Mouse (Mus musculus) stomach, postnatal 0 days (tissue): ENCODE data around the gene AC129217.1. TPM values are rescaled to one million over a fixed set of nuclear protein-coding genes. Genes with fewer than 3 reads are reported as not detected.

Experiments used
- ATAC-seq: fragments of 200-750 bp; cut with Nextera tagmentation; 2 replicates; pipeline ENCODE4 v1.8.0; 2017; ENCODE audit not compliant: low FRiP score, low TSS enrichment
- DNase-seq: peaks from one replicate; pipeline ENCODE4 v3.0.0-alpha.2; 2016; ENCODE audit warnings: low spot score
- H3K27ac ChIP-seq: fragments of 300-500 bp; sonication (generic); replicated peaks from 2 replicates; pipeline ENCODE4 v1.5.1; 2014; ENCODE audit warnings: mild to moderate bottlenecking, control low read depth
- H3K27me3 ChIP-seq: fragments of 300-500 bp; sonication (generic); 2 replicates; pipeline ENCODE4 v1.6.1; 2014; ENCODE audit warnings: low read length; ENCODE audit not compliant: control insufficient read depth, insufficient read depth
- H3K36me3 ChIP-seq: fragments of 300-500 bp; sonication (generic); 2 replicates; pipeline ENCODE4 v1.6.1; 2014; ENCODE audit warnings: low read length, mixed read lengths; ENCODE audit not compliant: control insufficient read depth, insufficient read depth
- H3K4me1 ChIP-seq: fragments of 300-500 bp; sonication (generic); replicated peaks from 2 replicates; pipeline ENCODE4 v1.6.1; 2014; ENCODE audit warnings: antibody characterized with exemption; ENCODE audit not compliant: control insufficient read depth, insufficient read depth
- H3K4me2 ChIP-seq: fragments of 300-500 bp; sonication (generic); replicated peaks from 2 replicates; pipeline ENCODE4 v1.6.1; 2014; ENCODE audit warnings: low read depth, mild to moderate bottlenecking, control low read depth, moderate library complexity
- H3K4me3 ChIP-seq: fragments of 300-500 bp; sonication (generic); 2 replicates; pipeline ENCODE4 v1.5.1; 2014; ENCODE audit warnings: low read depth, low read length, control low read depth
- H3K9ac ChIP-seq: fragments of 300-500 bp; sonication (generic); 2 replicates; pipeline ENCODE4 v1.6.1; 2014; ENCODE audit warnings: mild to moderate bottlenecking, low read length, control low read depth, mixed read lengths
- H3K9me3 ChIP-seq: fragments of 300-500 bp; sonication (generic); 2 replicates; pipeline ENCODE4 v1.6.1; 2016; ENCODE audit warnings: low read length; ENCODE audit not compliant: control insufficient read depth
- CTCF ChIP-seq: IDR thresholded peaks from 2 replicates; pipeline ENCODE4 v1.5.1; 2016; ENCODE audit warnings: antibody characterized with exemption, low read depth, mild to moderate bottlenecking, moderate library complexity
- EP300 ChIP-seq: optimal IDR thresholded peaks from 2 replicates; pipeline ENCODE3; 2016; ENCODE audit warnings: antibody characterized with exemption
- WGBS: fragments of 180-500 bp; shearing (Covaris S2); extraction: QIAGEN DNeasy Blood & Tissue Kit; methylation state at CpG from one replicate; pipeline ENCODE4 v1.1.7; 2014; 5-methylcytosine and 5-hydroxymethylcytosine counted together
- polyA plus RNA-seq: library from polyadenylated mRNA; unstranded; fragments of >200 nt; fragmentation: Nextera tagmentation; extraction: Ambion mirVana; gene quantifications from 2 replicates; pipeline ENCODE4 v1.2.1, GENCODE M21; 2015

Gene AC129217.1
- polyA plus RNA-seq, 1 experiment from 2014 or later = not detected

- ATAC-seq = peak; percentile 88
Measured at GRCm38 (mm10) chr19:8850402-8850901, 20.9 kb downstream of the AC129217.1 start, which contains the start of gene Lrrn4cl. TSS of gene Lrrn4cl (plus strand) at chr19:8850768.

GRCm38 (mm10) chr19:8851639-8852038, 22.1 kb downstream of the AC129217.1 start:
- peak; percentile 52 for DNase-seq
- no peak overlapping the region for H3K4me2 ChIP-seq

More at GRCm38 (mm10) chr19:8850402-8850901, 20.9 kb downstream of the AC129217.1 start, which contains the start of gene Lrrn4cl:
- peak within 1 kb of the TSS; percentile 35; the same call in 1 of the 2 replicates for H3K9ac ChIP-seq
- peak within 1 kb of the TSS; percentile 14; the same call in 1 of the 2 replicates for H3K4me2 ChIP-seq
- no peaks in the 10 kb centered on the region for H3K27me3 ChIP-seq
- no peak within 1 kb of the TSS for H3K4me3 ChIP-seq
- H3K4me1 ChIP-seq = no peaks in the 10 kb centered on the region; the same call in 1 of the 2 replicates
- 16% methylated on average over 7 of the region's 7 CpGs for WGBS
- peaks cover 13% of the 10 kb centered on the region for H3K36me3 ChIP-seq
- peak; percentile 46 for DNase-seq
- TF ChIP-seq CTCF = peak; percentile 27
- TF ChIP-seq EP300 = no peak
- H3K9me3 ChIP-seq = no peaks in the 10 kb centered on the region
- H3K27ac ChIP-seq = peak within 1 kb of the TSS; percentile 61

GRCm38 (mm10) chr19:8852236-8852928, 22.8 kb downstream of the AC129217.1 start:
- DNase-seq = no peak
- WGBS = 47% methylated on average over 10 of the region's 10 CpGs
- Histone ChIP-seq H3K27me3 (no peaks in the 10 kb centered on the region), H3K36me3 (peaks cover 2% of the 10 kb centered on the region), H3K27ac (no peak overlapping the region), H3K9me3 (no peaks in the 10 kb centered on the region), H3K4me1 (no peaks in the 10 kb centered on the region; the same call in 1 of the 2 replicates), H3K4me3 (no peak overlapping the region), H3K4me2 (no peak overlapping the region), H3K9ac (no peak overlapping the region)
- ATAC-seq = no peak; the same call in 1 of the 2 replicates
- no peak for TF ChIP-seq EP300
- no peak for TF ChIP-seq CTCF

More at GRCm38 (mm10) chr19:8851639-8852038, 22.1 kb downstream of the AC129217.1 start:
- no peak overlapping the region for H3K4me3 ChIP-seq
- peaks cover 7% of the 10 kb centered on the region for H3K36me3 ChIP-seq
- H3K27ac ChIP-seq = no peak overlapping the region
- H3K9me3 ChIP-seq = no peaks in the 10 kb centered on the region
- 44% methylated on average over 7 of the region's 7 CpGs for WGBS
- no peaks in the 10 kb centered on the region; the same call in 1 of the 2 replicates for H3K4me1 ChIP-seq
- no peak overlapping the region for H3K9ac ChIP-seq
- H3K27me3 ChIP-seq = no peaks in the 10 kb centered on the region
- TF ChIP-seq EP300 (no peak), CTCF (peak; percentile 34; the same call in 1 of the 2 replicates)
- ATAC-seq = peak; percentile 34; the same call in 1 of the 2 replicates

- Histone ChIP-seq H3K4me1 (no peaks in the 10 kb centered on the region; the same call in 1 of the 2 replicates), H3K4me3 (no peak overlapping the region), H3K9ac (no peak overlapping the region), H3K27me3 (no peaks in the 10 kb centered on the region), H3K4me2 (no peak overlapping the region), H3K9me3 (no peaks in the 10 kb centered on the region), H3K36me3 (no peaks in the 10 kb centered on the region), H3K27ac (no peak overlapping the region)
- TF ChIP-seq EP300 (no peak), CTCF (no peak)
- DNase-seq (no peak), ATAC-seq (no peak)
- 83% methylated on average over 3 of the region's 3 CpGs for WGBS
Measured at GRCm38 (mm10) chr19:8853117-8853516, 23.5 kb downstream of the AC129217.1 start.

DNA sequence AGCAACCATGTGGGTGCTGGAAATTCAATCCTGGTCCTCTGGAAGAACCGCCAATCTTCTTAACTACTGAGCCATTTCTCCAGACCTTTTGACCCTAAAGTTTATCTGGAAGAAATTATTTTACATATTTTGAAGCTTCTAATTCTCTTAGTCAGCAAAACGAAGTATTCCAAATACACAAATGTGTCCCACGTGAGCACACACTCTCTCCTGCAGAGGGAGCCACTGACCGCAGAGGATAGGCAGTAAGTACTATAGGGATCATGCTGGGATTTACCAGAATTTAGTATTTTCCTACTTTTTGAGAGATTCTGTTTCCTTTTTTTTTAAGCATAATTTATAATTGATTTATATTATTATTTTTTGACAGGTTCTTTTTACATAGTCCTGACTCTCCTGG, 28.1 kb downstream of the AC129217.1 start:
- DNase-seq = peak; percentile 78
- WGBS = 34% methylated on average over 4 of the region's 4 CpGs

More for the DNA sequence above, 28.1 kb downstream of the AC129217.1 start:
- no peaks in the 10 kb centered on the region for H3K36me3 ChIP-seq
- no peak overlapping the region for H3K27ac ChIP-seq
- H3K27me3 ChIP-seq = no peaks in the 10 kb centered on the region
- ATAC-seq = 0 out of 2 replicates have a peak, but pooled peaks have one; percentile 65
- H3K9me3 ChIP-seq = no peaks in the 10 kb centered on the region
- no peak overlapping the region for H3K4me3 ChIP-seq
- H3K9ac ChIP-seq = no peak overlapping the region
- TF ChIP-seq CTCF (peak; percentile 84), EP300 (no peak)
- H3K4me1 ChIP-seq = no peaks in the 10 kb centered on the region
- H3K4me2 ChIP-seq = no peak overlapping the region
